Comparison of ENCODE assay signal across 34 mouse cellular contexts in genomic region chr2:130350376-130350775, GRCm38 (mm10). TPM values are rescaled to one million over a fixed set of nuclear protein-coding genes. Genes with fewer than 3 reads are reported as not detected.
"Had no signal": no experiment of that assay in that cellular context is flagged by ENCODE, and none has a peak within 500 bp of the region (broad histone marks: within the 10 kb centered on the region; RNA-seq: fewer than 3 reads in every experiment).

No protein-coding gene starts in this region.

- H3K27me3 ChIP-seq: hindbrain, embryonic 13.5 days; hindbrain, embryonic 15.5 days; kidney, embryonic 15.5 days; limb, embryonic 15.5 days had no signal

- DNase-seq: gastrocnemius, postnatal 14 days; gastrocnemius, postnatal 36 days; heart, adult 18-20 months; heart, postnatal 10 days; heart, postnatal 36 days; kidney, adult 11 months; kidney, adult 2 months; kidney, adult 9 months; kidney, postnatal 14 days; kidney, postnatal 36 days; layer of hippocampus, adult 9-11 months; layer of hippocampus, postnatal 36 days; left cerebral cortex, postnatal 4 days had no signal

- ATAC-seq: hindbrain, postnatal 0 days; intestine, embryonic 16.5 days; liver, embryonic 12.5 days had no signal

RNA-seq across cellular contexts. Expression of gene Gm28372, which starts 54.7 kb away (rescaled TPM):
- polyA plus RNA-seq: gonadal fat pad, adult 2 months; heart, embryonic 10.5 days; heart, embryonic 14.5 days; heart, embryonic 16.5 days; hindbrain, embryonic 11.5 days; hindbrain, embryonic 13.5 days; intestine, embryonic 14.5 days; intestine, embryonic 16.5 days; kidney, adult 2 months; kidney, embryonic 15.5 days; kidney, postnatal 0 days; large intestine, adult 2 months; limb, embryonic 11.5 days; limb, embryonic 15.5 days; liver, adult 2 months; liver, embryonic 12.5 days; liver, embryonic 14.5 days; liver, embryonic 16.5 days had no signal

RNA-seq across cellular contexts. Expression of gene 1700020A23Rik, which starts 54.7 kb away (rescaled TPM):
- polyA plus RNA-seq: heart, embryonic 12.5 days; heart, embryonic 14.5 days; heart, embryonic 16.5 days; hindbrain, embryonic 11.5 days; intestine, embryonic 14.5 days; kidney, embryonic 15.5 days; kidney, postnatal 0 days; large intestine, adult 2 months; limb, embryonic 11.5 days; limb, embryonic 13.5 days; limb, embryonic 15.5 days; liver, adult 2 months; liver, embryonic 12.5 days; liver, embryonic 14.5 days; liver, embryonic 16.5 days had no signal

RNA-seq across cellular contexts. Expression of gene Tmem239, which starts 55.9 kb away (rescaled TPM):
- polyA plus RNA-seq: heart, embryonic 10.5 days; heart, embryonic 12.5 days; heart, embryonic 14.5 days; heart, embryonic 16.5 days; hindbrain, embryonic 11.5 days; hindbrain, postnatal 0 days; intestine, embryonic 14.5 days; intestine, embryonic 16.5 days; kidney, adult 2 months; kidney, embryonic 15.5 days; kidney, postnatal 0 days; large intestine, adult 2 months; limb, embryonic 13.5 days; liver, adult 2 months; liver, embryonic 12.5 days; liver, embryonic 14.5 days; liver, embryonic 16.5 days had no signal
